Mouse (Mus musculus) left cerebral cortex, adult 2 months (tissue): ENCODE data around the gene Fhit. TPM values are rescaled to one million over a fixed set of nuclear protein-coding genes. Genes with fewer than 3 reads are reported as not detected.
A peak's percentile ranks its signal among the peaks of the same experiment; 100 is the strongest.
"Not testable (repeated sequence)": the region's sequence is repeated elsewhere in the genome, so short reads cannot be mapped to it uniquely, and the experiment has no call there.

Experiments
- DNase-seq, 2 experiments: peaks; one replicate each; pipeline ENCODE4 v3.0.0; 2021 to 2022; ENCODE audit warnings: low spot score in 2 of 2, mixed read lengths in 1 of 2; ENCODE audit errors: extremely low spot score in 1 of 2
- H3K27ac ChIP-seq: fragments of 200-600 bp; 2 replicates; pipeline ENCODE4 v1.8.1; 2022
- H3K4me3 ChIP-seq: fragments of 200-600 bp; 2 replicates; pipeline ENCODE4 v1.8.1; 2022
- CTCF ChIP-seq: fragments of 200-600 bp; IDR thresholded peaks from 2 replicates; pipeline ENCODE4 v1.8.1; 2022; ENCODE audit warnings: antibody characterized with exemption, mild to moderate bottlenecking, moderate library complexity
- intact Hi-C: fragments of 180-260 bp; cut with DNase I; formaldehyde crosslinking; loops from one replicate; pipeline ENCODE4 v1.15.1; 2025
- total RNA-seq, 2 experiments: library from RNA; stranded (reverse); gene quantifications; 2 replicates each; pipeline ENCODE4 v1.2.3; 2021

Gene Fhit
- total RNA-seq, 2 experiments from 2014 or later, result 6.0 to 7.5 TPM

GRCm38 (mm10) chr14:10880749-10881148 is 281.1 kb downstream of the Fhit start:
- no peak overlapping the region for H3K4me3 ChIP-seq
- no peak overlapping the region for H3K27ac ChIP-seq
- no peak for DNase-seq
- TF ChIP-seq CTCF, result no peak
- intact Hi-C loops, result no loop called here

DNA sequence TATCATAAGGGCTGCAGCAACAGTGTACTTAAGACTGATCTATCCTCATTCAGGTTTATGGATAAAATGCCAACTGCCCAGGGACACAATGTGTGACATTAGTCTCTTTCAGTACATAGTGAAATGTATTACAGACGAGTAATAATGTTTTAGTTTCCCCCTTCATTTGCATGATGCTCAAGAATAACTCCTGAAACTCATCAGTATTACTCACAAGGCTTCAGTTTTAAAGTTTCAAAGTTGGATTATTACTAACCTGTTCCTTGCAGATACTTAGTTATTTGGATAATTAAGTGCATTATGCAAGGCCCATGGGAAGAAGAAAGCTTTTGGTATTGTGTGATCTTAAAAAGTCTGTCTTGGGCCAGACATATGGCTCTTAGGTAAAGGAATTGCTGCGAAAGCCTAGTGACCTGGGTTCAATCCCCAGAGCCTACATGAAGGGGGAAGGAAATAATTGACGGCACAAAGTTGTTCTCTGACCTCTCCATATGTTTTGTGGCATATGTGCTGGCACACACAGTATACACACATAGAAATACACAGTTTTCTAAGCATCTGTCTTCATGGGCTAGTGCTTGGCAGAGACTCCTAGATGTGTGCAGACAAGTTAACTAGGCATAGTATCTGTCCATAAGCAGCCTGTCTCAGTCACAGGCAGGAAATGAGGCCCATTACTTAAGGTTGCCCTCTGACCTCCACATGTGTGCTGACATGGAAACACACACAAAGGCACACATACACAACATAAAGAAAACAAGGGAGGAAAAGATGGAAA is 287.1 kb downstream of the Fhit start:
- TF ChIP-seq CTCF, result no peak
- Histone ChIP-seq H3K4me3 (no peak overlapping the region), H3K27ac (no peak overlapping the region)
- DNase-seq, result no peak
- intact Hi-C loops, result no loop called here

- Histone ChIP-seq H3K4me3 (no peak overlapping the region), H3K27ac (no peak overlapping the region)
- no peak for DNase-seq
- no peak for TF ChIP-seq CTCF
- intact Hi-C loops, result no loop called here
These were observed 304.2 kb downstream of the Fhit start for GRCm38 (mm10) chr14:10857606-10858005.

- no peak overlapping the region for H3K4me3 ChIP-seq
- no peak for TF ChIP-seq CTCF
- H3K27ac ChIP-seq, result no peak overlapping the region
- intact Hi-C loops, result no loop called here
- no peak for DNase-seq
These were observed 309.9 kb downstream of the Fhit start for GRCm38 (mm10) chr14:10851936-10852335.

- no peak overlapping the region for H3K27ac ChIP-seq
- intact Hi-C loops, result no loop called here
- no peak for DNase-seq
- no peak overlapping the region for H3K4me3 ChIP-seq
- no peak for TF ChIP-seq CTCF
These were observed 325.8 kb downstream of the Fhit start for GRCm38 (mm10) chr14:10836001-10836400.

DNA sequence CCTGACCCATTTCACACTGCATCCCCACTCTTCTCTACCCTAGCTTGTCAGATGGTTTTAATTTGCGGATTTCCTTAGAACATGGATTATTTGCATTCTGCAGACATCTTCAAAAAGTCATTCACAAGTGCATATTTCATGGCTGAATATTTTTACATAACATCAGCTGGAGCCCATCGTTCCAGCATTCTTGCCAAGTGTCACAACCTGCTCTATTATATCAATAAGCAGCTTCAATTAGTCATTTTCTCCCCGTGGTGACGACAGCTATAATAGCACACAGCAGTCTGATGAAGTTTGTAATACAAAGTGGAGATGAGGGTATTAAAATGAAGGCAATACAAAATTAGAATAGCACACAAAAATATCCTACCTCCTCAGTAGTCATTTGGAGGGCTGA is 337.0 kb downstream of the Fhit start:
- H3K4me3 ChIP-seq, result no peak overlapping the region
- DNase-seq, result no peak
- no peak for TF ChIP-seq CTCF
- intact Hi-C loops, result no loop called here
- H3K27ac ChIP-seq, result no peak overlapping the region

DNA sequence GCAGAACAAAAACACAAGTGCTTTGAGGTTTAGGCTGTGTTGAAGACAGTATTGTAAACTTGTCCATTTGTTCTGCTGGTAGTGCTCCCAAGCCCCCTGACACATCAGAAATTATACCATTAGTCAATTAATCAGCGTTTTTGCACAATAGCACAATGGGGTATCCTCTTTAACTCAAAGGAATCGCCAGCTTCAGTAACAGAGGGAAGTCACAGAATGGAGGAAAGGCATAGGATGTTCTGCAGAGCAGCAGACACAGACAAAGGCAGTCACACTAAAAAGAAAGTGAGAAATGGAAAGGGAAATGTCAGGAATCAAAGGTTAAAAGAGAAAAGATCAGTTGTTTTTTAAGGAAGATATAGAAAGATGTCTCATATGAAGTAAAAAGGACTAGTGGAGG is 348.3 kb downstream of the Fhit start:
- TF ChIP-seq CTCF, result no peak
- DNase-seq, result no peak
- Histone ChIP-seq H3K27ac (no peak overlapping the region), H3K4me3 (no peak overlapping the region)
- intact Hi-C loops, result no loop called here

GRCm38 (mm10) chr14:10798489-10799180 is 363.2 kb downstream of the Fhit start:
- peak; percentile 38 for TF ChIP-seq CTCF
- Histone ChIP-seq H3K4me3 (no peak overlapping the region), H3K27ac (no peak overlapping the region)
- no peak for DNase-seq
- intact Hi-C loops, result loop anchor here (10.0 kb wide), 1 partner anchor 366 kb away; the partner anchor contains the start of gene Fhit

DNA sequence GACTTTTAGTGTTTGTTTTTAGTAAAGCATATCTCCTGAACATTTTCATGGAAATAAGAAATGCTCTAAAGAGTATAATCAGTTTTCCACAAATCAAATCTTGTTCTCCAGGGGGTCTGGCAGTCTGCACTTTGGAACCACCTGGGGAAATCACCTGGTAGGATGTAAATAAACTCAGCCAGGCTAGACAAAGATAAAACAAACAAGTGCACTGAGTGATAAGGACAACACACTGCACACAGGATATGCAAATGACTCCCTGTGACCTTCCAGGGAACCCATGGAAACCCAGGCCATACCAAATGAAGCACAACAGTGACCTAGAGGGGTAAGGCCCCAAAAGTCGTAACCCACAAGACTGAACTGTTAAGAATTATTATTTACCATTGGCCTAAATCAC is 364.2 kb downstream of the Fhit start:
- no peak for TF ChIP-seq CTCF
- intact Hi-C loops, result loop anchor here (10.0 kb wide), 1 partner anchor 367 kb away; the partner anchor contains the start of gene Fhit
- Histone ChIP-seq H3K4me3 (no peak overlapping the region), H3K27ac (no peak overlapping the region)
- DNase-seq, result no peak

DNA sequence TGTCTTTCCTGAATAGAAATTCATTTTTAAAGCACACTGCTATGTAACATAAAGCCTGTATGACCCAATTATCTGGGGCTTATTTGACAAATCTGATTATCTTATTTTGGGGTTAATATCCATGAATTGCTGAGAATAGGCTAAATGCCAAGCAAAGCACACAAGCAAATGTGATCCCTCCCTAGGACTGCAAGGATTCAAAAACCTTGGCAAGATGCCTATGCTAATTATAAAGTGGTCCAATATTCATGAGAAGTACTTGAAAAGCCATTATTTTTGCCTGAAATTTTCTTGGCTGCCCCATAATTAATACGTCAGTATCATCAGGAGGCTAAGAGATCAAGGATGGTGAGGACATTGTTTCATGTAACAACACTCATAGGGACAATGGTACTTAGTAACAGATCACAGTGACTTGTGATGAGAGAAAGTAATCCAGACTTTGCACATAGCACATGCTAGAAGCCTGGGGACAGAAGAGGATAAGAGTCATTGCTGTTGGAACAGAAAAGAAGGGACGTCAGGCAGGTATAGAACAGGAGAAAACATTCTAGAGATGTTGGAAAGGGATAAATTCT is 366.2 kb downstream of the Fhit start:
- H3K27ac ChIP-seq, result no peak overlapping the region
- intact Hi-C loops, result loop anchor here (10.0 kb wide), 1 partner anchor 369 kb away; the partner anchor contains the start of gene Fhit
- no peak overlapping the region for H3K4me3 ChIP-seq
- no peak for DNase-seq
- TF ChIP-seq CTCF, result no peak

DNA sequence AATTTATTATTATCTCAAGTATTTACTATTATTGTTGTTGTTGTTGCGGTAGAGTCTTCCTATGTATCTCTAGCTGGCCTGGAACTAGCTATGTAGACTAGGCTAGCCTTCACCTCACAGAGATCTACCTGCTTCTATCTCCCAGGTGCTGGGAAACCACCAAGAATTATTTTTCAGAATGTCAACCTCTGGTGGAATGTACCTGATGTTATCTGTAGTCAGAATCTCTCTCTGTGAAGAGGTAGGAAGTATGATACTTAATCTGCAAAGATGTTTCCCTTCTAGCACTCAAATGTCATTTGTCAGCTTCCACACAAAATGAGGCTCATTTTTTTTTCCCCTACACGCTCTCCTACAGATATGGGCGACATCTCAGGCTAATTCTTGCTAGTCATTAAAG is 377.9 kb downstream of the Fhit start:
- intact Hi-C loops, result no loop called here
- Histone ChIP-seq H3K27ac (no peak overlapping the region), H3K4me3 (no peak overlapping the region)
- DNase-seq, result no peak
- TF ChIP-seq CTCF, result no peak

GRCm38 (mm10) chr14:10778721-10779120 is 383.1 kb downstream of the Fhit start:
- TF ChIP-seq CTCF, result no peak

GRCm38 (mm10) chr14:10754883-10755282 is 407.0 kb downstream of the Fhit start:
- intact Hi-C loops, DNase-seq, H3K27ac ChIP-seq, H3K4me3 ChIP-seq: not testable (repeated sequence)

More at GRCm38 (mm10) chr14:10778721-10779120, 383.1 kb downstream of the Fhit start:
- DNase-seq, result no peak
- intact Hi-C loops, result no loop called here
- Histone ChIP-seq H3K27ac (no peak overlapping the region), H3K4me3 (no peak overlapping the region)
